Mouse (Mus musculus) liver, adult (tissue): Measurements from ENCODE around the gene Lmntd2.

ENCODE experiments used
- GATA4 ChIP-seq: IDR thresholded peaks from 2 replicates; pipeline ENCODE4 v1.6.1; 2014; ENCODE audit warnings: mild to moderate bottlenecking, low read length; ENCODE audit not compliant: insufficient replicate concordance

The Lmntd2 gene

DNA sequence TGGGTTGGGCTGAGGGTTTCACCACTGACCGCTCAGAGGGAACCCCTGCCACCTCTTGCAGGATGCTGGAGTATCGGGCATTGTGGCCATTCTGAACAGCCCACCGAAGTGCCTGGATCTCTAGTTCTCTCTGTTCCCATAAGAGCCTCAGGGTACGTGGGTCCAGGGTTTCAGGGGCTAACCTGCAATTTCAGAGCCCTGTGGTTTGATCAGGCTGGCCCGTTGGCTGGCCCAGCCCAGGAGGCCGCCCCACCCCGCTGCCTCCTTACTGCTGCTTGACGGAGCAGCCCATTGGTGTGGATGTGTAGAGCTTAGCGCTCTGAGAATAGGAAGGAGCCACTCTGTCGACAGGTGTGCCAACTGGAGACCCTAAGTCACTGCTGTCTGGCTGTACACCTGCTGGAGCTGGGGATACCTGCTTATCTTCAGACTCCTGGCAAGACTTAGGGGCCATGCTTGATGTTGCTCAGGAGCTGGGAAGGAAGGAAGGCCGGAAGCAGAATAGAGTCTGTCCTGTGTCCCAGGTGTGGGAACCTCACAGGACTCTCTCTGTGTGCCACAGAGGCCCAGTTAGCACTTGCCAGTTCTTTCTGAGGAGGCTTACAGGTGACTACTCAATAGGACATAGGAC lies at the start of gene Lmntd2:
TSS of gene Lmntd2 (minus strand) at position 476 of the 631 bp plus-strand sequence.
- TF ChIP-seq GATA4, result no peak

DNA sequence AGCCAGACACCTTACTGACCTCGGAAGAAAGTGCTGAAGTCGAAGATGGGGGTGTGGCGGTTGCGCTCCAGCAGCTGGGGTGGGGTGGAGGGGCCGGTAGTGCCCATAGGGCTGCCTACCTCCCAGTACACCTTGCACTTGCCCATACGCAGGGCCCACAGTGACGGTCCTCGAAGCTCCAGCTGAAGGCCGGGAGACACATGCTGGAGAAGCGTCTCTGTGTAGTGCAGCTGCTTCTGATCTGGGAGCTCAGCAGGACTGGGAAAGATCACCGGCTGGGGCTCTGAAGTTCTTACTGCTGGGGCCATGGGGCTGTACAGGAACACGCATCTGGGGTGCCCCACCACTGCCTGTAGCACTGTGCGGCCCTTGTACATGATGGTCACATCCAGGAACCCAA lies 49.8 kb upstream of the Lmntd2 start:
- TF ChIP-seq GATA4, result no peak

DNA sequence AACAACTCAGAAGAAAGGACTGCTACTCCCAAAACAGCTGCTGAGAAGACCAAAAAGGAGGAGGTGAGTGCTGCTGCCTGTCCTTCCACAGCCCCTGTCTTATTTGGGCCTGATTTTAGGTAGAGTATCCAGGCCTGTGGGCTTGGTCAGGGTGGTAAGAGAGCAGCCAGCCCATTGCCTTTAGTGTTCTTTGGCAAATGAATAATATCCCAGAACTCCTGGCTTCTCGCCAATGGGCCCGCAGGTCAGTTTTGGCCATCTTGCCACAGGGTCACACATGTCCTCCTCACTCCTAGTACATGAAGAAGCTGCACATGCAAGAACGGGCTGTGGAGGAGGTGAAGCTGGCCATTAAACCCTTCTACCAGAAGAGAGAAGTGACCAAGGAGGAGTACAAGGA lies 47.6 kb upstream of the Lmntd2 start:
- TF ChIP-seq GATA4, result no peak

DNA sequence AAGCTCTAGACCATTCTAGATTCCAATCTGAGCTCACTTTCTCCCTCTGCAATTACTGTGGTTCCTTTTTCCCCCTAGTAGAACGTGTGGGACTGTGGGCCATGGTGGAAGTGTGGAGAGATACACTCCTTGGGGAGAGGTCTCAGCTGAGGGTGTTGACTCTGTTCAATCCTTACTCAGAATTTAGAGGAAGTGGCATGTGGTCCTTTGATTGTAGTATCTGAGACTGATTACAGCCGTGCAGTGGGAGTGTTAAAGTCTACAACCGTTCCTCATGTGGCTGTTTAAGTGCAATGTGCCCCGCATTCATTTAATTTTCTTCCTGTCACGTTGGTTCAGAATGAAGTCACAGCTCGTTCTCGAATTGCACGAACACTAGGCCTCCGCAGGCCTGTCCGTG lies 42.3 kb upstream of the Lmntd2 start:
- TF ChIP-seq GATA4, result no peak

DNA sequence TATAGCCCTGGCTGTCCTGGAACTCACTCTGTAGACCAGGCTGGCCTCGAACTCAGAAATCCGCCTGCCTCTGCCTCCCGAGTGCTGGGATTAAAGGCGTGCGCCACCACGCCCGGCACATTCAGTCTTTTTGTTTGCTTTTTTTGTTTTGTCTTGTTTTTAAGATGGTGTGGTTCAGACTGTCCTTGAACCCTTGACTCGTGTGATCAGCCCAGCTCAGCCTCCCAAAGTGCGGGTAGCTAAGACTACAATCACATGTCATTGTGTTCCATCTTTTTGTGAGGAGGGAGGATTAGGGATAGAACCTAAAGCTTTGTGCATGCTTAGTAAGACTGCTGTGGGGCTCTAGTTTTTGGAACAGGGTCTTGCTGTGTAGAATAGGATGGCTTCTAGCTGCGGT lies 17.7 kb upstream of the Lmntd2 start:
- TF ChIP-seq GATA4, result no peak

DNA sequence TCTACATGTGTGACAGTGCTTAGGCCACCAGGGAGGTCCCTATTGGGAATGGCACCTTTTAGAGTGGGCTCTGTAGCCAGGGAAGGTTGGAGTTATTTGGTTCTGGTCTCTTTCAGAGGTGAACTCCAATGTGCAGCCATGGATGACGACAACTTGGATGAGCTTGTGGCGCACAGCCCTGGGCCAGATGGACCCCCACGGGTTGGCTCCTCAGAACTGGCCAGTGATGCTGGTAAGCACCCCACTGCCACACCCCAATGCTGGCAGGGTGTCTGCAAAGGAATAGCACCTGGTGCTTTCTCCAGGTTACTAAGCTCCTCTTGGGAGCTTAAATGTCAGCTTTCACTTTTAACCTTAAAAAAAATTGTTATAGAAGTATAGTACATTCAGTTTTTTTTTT lies 17.2 kb upstream of the Lmntd2 start:
- TF ChIP-seq GATA4, result no peak

DNA sequence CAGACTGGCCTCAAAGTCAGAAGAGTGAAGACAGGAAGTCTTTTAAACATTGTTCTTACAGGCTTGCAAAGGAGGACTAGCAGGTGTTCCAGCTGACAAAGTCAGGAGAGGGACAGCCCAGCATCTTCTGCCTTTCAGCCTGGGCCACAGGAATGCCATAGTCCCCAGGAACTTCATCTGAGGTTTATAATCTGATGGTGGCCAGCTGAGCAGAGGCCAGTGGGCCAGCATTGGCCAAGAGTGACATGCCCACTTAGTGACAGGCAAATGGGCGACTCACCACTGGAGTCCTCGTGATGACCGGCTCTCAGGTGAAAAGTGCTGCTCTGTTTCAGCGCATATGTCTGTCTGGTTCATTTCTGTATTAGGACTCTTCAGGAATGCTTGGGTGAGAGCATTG lies 16.7 kb upstream of the Lmntd2 start:
- no peak for TF ChIP-seq GATA4

DNA sequence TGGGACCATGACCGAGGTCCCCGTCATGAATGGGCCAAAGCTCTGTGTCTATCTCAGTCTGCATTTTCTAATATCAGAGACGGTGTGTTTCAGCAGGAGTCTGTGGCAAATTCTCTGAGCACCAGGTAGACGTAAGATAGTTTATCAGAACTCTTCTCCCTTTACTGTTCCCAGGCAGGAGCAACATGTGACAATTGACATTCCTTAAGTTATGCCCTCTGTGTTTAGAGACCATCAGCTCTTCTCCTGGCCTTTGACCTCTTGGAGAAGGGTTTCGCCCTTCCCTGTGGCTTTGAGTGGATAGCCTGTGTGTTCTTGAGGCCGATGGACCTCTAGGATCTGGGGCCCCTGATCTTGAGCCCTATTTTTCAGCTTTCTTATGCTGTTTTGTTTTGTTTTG lies 15.8 kb upstream of the Lmntd2 start:
- TF ChIP-seq GATA4, result no peak

DNA sequence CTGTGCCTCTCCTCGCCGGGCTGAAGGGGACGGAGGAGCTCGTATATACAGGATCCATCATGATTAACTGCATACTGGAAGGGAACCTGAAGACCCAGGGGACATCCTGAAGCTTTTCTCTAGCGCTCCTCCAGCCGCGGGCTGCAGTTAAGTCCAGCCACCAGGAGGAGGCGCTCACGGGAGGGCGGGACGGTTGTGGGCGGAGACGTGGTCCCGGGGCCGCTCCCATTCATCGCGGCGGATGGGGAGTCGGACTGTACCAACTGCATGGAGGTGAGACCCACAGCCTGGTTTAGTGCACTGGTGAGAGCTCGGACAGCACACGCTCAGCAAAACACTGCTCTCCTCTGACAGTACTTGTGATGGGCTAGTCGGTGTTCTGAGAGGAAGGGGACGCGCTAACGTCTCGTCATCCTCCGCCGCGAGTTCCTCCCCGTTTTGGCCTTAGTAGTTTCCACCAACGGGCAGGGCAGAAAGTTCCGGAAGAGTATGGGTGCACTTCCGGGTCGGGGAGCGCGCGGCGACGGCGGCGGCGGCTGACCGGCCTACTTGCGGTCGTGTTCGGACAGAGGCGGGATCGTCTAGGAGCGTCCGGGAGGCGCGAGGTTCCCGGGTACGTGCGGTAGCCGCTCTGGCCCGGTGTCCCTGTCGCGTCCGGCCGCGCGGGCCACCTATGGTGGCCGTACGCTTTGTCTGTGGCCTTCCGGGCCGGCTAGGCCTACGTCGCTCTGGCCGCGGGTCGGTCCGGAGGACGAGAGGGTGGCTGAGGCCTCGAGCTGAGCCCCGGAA lies 14.6 kb upstream of the Lmntd2 start, which contains the start of gene Phrf1:
TSS of gene Phrf1 (plus strand) at position 506 of the 789 bp plus-strand sequence.
- peak; percentile 21; the same call in 1 of the 2 replicates for TF ChIP-seq GATA4

DNA sequence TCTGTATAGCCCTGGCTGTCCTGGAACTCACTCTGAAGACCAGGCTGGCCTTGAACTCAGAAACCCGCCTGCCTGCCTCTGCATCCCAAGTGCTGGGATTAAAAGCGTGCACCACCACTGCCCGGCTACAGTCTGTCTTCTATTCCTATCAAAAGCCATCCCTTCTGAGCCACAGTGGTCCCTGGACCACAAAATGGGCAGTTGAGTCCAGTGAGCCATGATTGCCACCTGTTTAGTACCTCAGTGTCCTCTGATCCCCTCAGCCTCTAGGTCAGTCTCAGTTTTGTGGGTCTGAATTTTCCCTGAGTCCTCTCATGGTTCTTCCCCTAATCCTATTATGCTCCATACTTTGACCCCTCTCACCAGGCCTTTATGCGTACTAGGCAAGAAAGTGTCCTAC lies 13.9 kb upstream of the Lmntd2 start:
- no peak for TF ChIP-seq GATA4

DNA sequence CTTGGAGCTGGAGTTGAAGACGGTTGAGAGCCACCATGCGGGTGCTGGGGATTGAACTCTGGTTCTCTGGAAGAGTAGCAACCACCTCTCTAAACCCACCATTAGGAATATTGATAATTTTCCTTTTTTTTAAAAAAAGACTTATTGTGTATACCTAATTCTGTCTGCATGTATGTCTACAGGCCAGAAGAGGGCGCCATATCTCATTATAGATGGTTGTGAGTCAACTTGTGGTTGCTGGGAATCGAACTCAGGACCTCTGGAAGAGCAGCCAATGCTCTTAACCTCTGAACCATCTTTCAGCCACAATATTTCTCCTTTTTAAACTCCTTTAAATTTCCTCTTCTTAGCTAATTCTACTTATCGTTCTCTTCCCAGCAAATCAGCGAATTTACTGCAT lies 12.7 kb upstream of the Lmntd2 start:
- TF ChIP-seq GATA4, result no peak

DNA sequence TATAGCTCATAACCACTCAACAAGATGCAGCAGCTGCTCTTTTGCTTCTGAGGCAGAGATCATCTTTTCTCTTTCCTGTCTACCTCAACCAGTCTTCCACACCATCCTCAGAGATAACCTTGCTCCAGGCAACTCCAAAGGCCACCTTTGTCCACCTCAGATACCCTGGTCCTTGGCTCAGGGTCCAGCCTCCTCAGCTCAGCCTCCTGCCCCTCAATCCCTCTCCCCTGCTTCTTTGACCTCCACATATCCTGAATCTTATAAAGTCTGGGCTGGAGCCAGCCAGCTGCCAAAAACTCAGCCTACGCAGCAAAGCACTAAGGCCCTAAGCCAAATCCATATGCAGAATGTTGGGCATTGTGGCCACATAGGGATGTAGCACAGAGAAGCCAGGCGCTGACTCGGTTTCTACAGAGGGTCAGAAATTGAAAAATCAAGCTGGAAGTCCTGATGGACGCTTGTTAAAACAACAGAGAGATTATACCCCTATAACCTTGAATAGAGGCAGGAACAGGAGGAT lies 8.9 kb upstream of the Lmntd2 start:
- no peak for TF ChIP-seq GATA4

DNA sequence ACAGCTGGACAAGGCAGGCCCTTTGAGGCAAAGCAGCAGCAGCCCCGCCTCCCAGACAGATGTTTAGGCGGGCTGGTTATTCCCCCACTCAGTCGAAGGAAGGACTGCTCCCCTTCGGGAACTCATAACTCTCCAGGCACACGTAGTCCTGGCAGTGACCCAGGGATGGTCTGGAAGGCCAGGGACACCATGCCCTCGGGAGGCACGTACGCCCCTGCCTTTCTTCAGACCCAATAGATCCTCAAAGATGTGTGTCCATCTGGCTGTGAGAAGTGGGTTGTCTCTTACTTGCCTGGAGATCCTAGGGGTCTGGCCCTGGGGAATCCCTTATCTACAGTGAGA lies 8.2 kb upstream of the Lmntd2 start:
- TF ChIP-seq GATA4, result no peak

DNA sequence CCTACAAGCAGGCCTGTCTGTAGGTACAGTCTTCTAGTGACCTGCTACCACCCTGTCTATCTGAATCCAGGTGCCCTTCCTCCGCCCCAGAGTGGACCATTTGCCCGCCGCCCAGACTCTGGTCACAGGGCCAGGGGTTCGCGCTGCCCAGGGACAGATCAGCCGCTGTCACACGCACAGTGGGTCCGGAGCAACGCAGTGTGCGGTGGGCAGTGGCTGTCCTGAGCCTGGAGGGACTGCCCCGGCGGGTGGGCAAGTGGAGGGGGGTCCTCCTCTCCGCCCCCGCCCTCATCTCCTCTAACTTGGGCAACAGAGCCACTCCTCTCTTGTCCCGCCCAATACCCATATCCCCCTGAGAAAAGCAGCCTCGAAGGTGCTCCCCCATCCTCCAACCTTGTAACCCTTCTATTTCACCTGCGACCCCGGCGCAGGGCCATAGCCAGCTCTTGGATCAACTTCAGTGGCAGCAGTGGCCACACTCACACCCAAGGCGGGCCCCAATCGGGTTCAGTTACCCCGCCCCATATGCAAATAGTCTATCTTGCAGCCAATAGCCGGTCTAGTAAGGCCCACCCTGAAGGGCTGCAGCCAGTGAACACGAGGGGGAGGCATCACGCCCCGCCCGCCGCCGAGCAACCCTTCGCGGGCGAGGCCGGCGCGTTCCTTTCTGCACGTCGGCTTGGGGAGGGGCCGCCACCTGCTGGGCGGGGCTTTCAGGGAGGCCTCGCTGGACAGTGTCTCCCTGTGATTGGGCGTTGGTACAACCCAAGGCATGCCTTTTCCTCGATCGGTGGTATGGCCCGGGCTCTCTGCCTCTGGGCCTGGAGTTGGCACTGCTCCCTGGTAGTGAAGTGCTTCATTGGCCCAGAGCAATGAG lies 7.6 kb upstream of the Lmntd2 start:
- no peak for TF ChIP-seq GATA4

DNA sequence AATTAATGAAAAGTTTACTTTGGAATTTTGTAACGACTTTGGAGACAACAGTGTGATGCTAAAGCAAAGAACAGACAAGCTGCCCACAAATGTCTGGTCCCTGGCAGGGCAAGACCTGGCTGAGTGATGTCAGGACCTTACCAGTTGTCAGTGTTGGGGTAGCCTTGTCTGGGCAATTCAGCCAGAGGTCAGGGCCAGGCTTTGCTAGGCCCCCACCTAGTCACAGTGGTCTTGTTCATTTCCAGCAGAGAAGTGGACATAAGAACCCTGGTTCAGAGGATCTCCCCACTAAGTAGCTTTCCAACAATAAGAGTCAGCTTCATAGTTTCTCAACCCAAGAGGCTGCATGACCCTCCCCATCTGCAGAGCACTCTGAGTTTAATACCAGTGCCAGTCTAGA lies 6.5 kb upstream of the Lmntd2 start:
- TF ChIP-seq GATA4, result no peak
